In the genomic region with DNA sequence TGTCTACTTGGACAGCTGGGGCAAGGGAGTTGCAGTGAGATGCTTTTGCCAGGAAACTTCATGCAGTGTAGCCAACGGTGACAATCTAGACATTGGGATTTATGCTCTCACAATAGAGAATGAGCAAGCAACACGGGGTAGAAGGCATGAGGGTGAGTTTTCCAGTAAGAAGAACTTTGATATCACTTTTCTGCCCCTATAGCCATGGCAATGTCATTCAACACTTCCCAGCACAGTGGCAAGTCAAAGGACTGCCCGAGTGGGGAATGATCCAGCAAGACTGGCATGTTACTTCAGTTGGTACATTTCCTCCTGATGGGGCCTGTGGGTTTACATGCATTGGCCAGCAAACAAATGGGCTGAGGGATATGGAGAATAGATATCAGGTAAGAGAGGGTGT, we compare ENCODE assay signal across 18 mouse cellular contexts.
"Had no signal": no experiment of that assay in that cellular context is flagged by ENCODE, and none has a peak within 500 bp of the region (broad histone marks: within the 10 kb centered on the region; RNA-seq: fewer than 3 reads in every experiment).

No protein-coding gene starts in this region.

- H3K9ac ChIP-seq: lung, embryonic 14.5 days; midbrain, embryonic 13.5 days; neural tube, embryonic 13.5 days; neural tube, embryonic 15.5 days had no signal

- H3K36me3 ChIP-seq: midbrain, embryonic 10.5 days; midbrain, embryonic 13.5 days; neural tube, embryonic 13.5 days; neural tube, embryonic 15.5 days had no signal

- DNase-seq: lung, adult 18-20 months; lung, embryonic 14.5 days; lung, postnatal 10 days; lung, postnatal 4 days; retina, postnatal 1 day; right cerebral cortex, adult 18-20 months; right cerebral cortex, postnatal 25 days; right cerebral cortex, postnatal 4 days; spleen, adult 18-20 months; thymus, adult 18-20 months; thymus, postnatal 14 days; thymus, postnatal 36 days had no signal

- H3K4me3 ChIP-seq: midbrain, embryonic 10.5 days; midbrain, embryonic 13.5 days; myocyte; neural tube, embryonic 13.5 days; neural tube, embryonic 15.5 days had no signal

- H3K9me3 ChIP-seq: midbrain, embryonic 10.5 days; midbrain, embryonic 13.5 days; neural tube, embryonic 13.5 days; neural tube, embryonic 15.5 days had no signal

- ATAC-seq: midbrain, embryonic 13.5 days; midbrain, embryonic 16.5 days had no signal

- H3K27ac ChIP-seq: midbrain, embryonic 10.5 days; midbrain, embryonic 13.5 days; neural tube, embryonic 13.5 days; neural tube, embryonic 15.5 days had no signal

- H3K4me1 ChIP-seq: neural tube, embryonic 13.5 days; neural tube, embryonic 15.5 days had no signal

- H3K27me3 ChIP-seq: midbrain, embryonic 13.5 days; neural tube, embryonic 13.5 days; neural tube, embryonic 15.5 days had no signal

- H3K4me2 ChIP-seq: lung, embryonic 14.5 days; midbrain, embryonic 13.5 days; neural tube, embryonic 13.5 days; neural tube, embryonic 15.5 days had no signal
